Comparison of ENCODE assay signal across 8 mouse cellular contexts in genomic region chr4:108696934-108697333, GRCm38 (mm10). TPM values are rescaled to one million over a fixed set of nuclear protein-coding genes. Genes with fewer than 3 reads are reported as not detected.
A peak's percentile ranks its signal among the peaks of the same experiment; 100 is the strongest.
DNase-seq lines count a peak whose midpoint lies in the region; ATAC-seq lines count a peak whose summit lies in the region.

No protein-coding gene starts in this region.

- no peaks in the 10 kb centered on the region for H3K36me3 ChIP-seq in stomach, embryonic 16.5 days (ENCODE audit: control insufficient read depth, insufficient read depth, low read length)

- H3K4me3 ChIP-seq in stomach, embryonic 16.5 days (replicated peaks; ENCODE audit: low read length), result no peak overlapping the region

- no peaks in the 10 kb centered on the region for H3K4me1 ChIP-seq in stomach, embryonic 16.5 days (ENCODE audit: control insufficient read depth, insufficient read depth, low read length)

- ATAC-seq in stomach, embryonic 16.5 days (ENCODE audit: insufficient read depth, low FRiP score), result peak; percentile 73
- ATAC-seq in erythroblast, adult 5-6 weeks (replicated peaks; ENCODE audit: low FRiP score, poor library complexity, severe bottlenecking), result no peak

- 55% methylated on average over 3 of the region's 3 CpGs for WGBS in stomach, embryonic 16.5 days

- no peak overlapping the region for H3K4me2 ChIP-seq in stomach, embryonic 16.5 days (ENCODE audit: low read depth, low read length)

- H3K9ac ChIP-seq in stomach, embryonic 16.5 days (ENCODE audit: low read length), result no peak overlapping the region

- no peaks in the 10 kb centered on the region for H3K27me3 ChIP-seq in stomach, embryonic 16.5 days (ENCODE audit: control insufficient read depth, insufficient read depth, low read length)

- no peaks in the 10 kb centered on the region for H3K9me3 ChIP-seq in stomach, embryonic 16.5 days (replicated peaks; ENCODE audit: control insufficient read depth, low read length)

- DNase-seq in gastrocnemius, adult 18-20 months (ENCODE audit: low spot score), result peak; percentile 32
- no peak for DNase-seq in gastrocnemius, postnatal 10 days
- peak; percentile 8 for DNase-seq in right cerebral cortex, postnatal 14 days
- no peak for DNase-seq in right cerebral cortex, postnatal 36 days (ENCODE audit: low spot score in 2 of 2)
- DNase-seq in embryo, embryonic 10 days (ENCODE audit: low spot score), result peak; percentile 78
- DNase-seq in kidney, postnatal 36 days, result peak; percentile 47 to 55

- no peak overlapping the region for H3K27ac ChIP-seq in stomach, embryonic 16.5 days (ENCODE audit: low read length)

RNA-seq across cellular contexts. Expression of gene 3110021N24Rik, which starts 22.5 kb away (rescaled TPM):
- 1 to 10 TPM in 1 of 2 experiments, under 1 TPM in 1; 0.57 to 1.1 TPM for total RNA-seq in gastrocnemius, adult 18-20 months (2021)
- total RNA-seq in gastrocnemius, postnatal 10 days (2021), result 1 to 10 TPM in 1 of 2 experiments, under 1 TPM in 1; 0.42 to 1.2 TPM
- polyA plus RNA-seq in stomach, embryonic 16.5 days (2015; fragmentation: Nextera tagmentation; extraction: Ambion mirVana), result 0.79 and 1.00 TPM in 2 replicates
- not detected in 2 replicates for total RNA-seq in erythroblast, adult 5-6 weeks (2015; ENCODE audit: low replicate concordance)
- not detected in 2 replicates for total RNA-seq in erythroblast, adult 5-6 weeks (2017; ENCODE audit: low replicate concordance)

Comparison
In these comparisons a context has a peak if more than half of its experiments do, and no peak if none do; other contexts are left out.
1. DNase-seq: peak in gastrocnemius, adult 18-20 months (single experiment), right cerebral cortex, postnatal 14 days (single experiment), embryo, embryonic 10 days (single experiment) and kidney, postnatal 36 days (2 of 2); none in gastrocnemius, postnatal 10 days (single experiment) and right cerebral cortex, postnatal 36 days (0 of 2).